Mouse (Mus musculus) forebrain, embryonic 14.5 days (tissue): ENCODE data around the gene 4930426L09Rik. TPM values are rescaled to one million over a fixed set of nuclear protein-coding genes. Genes with fewer than 3 reads are reported as not detected.

Source experiments
- ATAC-seq: fragments of 200-750 bp; cut with Nextera tagmentation; 2 replicates; pipeline ENCODE4 v1.8.0; 2017; ENCODE audit warnings: mild to moderate bottlenecking, moderate library complexity
- DNase-seq: peaks from one replicate; pipeline ENCODE4 v3.0.0-alpha.2; 2015; ENCODE audit warnings: low spot score
- H3K27ac ChIP-seq: fragments of 300-500 bp; sonication (generic); 2 replicates; pipeline ENCODE4 v1.5.1; 2014; ENCODE audit warnings: low read depth, mild to moderate bottlenecking, control low read depth, low read length, moderate library complexity
- H3K27me3 ChIP-seq: fragments of 300-500 bp; sonication (generic); replicated peaks from 2 replicates; pipeline ENCODE4 v1.6.1; 2014; ENCODE audit warnings: low read length, control low read depth, mixed read lengths; ENCODE audit not compliant: control insufficient read depth, insufficient read depth
- H3K36me3 ChIP-seq: fragments of 300-500 bp; sonication (generic); 2 replicates; pipeline ENCODE4 v1.6.1; 2014; ENCODE audit warnings: low read length, control low read depth; ENCODE audit not compliant: control insufficient read depth, insufficient read depth
- H3K4me1 ChIP-seq: fragments of 300-500 bp; sonication (generic); 2 replicates; pipeline ENCODE4 v1.6.1; 2014; ENCODE audit warnings: antibody characterized with exemption, low read length, control low read depth; ENCODE audit not compliant: control insufficient read depth, insufficient read depth
- H3K4me2 ChIP-seq: fragments of 300-500 bp; sonication (generic); 2 replicates; pipeline ENCODE4 v1.6.1; 2014; ENCODE audit warnings: mild to moderate bottlenecking, control low read depth, low read length
- H3K4me3 ChIP-seq: fragments of 300-500 bp; sonication (generic); 2 replicates; pipeline ENCODE4 v1.5.1; 2014; ENCODE audit warnings: low read depth, low read length, control low read depth
- H3K9ac ChIP-seq: fragments of 300-500 bp; sonication (generic); 2 replicates; pipeline ENCODE4 v1.6.1; 2014; ENCODE audit warnings: mild to moderate bottlenecking, low read length, control low read depth, moderate library complexity
- H3K9me3 ChIP-seq: fragments of 300-500 bp; sonication (generic); replicated peaks from 2 replicates; pipeline ENCODE4 v1.6.1; 2016; ENCODE audit warnings: low read length, control low read depth, mixed read lengths; ENCODE audit not compliant: control insufficient read depth
- WGBS: fragments of 180-500 bp; shearing (Covaris S2); extraction: QIAGEN DNeasy Blood & Tissue Kit; methylation state at CpG from one replicate; pipeline ENCODE4 v1.1.7; 2014; 5-methylcytosine and 5-hydroxymethylcytosine counted together
- polyA plus RNA-seq: library from polyadenylated mRNA; unstranded; fragments of >200 nt; fragmentation: Nextera tagmentation; extraction: Ambion mirVana; gene quantifications from 2 replicates; pipeline ENCODE4 v1.2.1, GENCODE M21; 2014

The 4930426L09Rik gene
- 0.30 and 0.58 TPM in 2 replicates for polyA plus RNA-seq

GRCm38 (mm10) chr2:18998054-18998478 lies at the start of gene 4930426L09Rik, which contains the start of gene Pip4k2a:
Gene 4930426L09Rik, plus strand, starts transcription at chr2:18998343.
Gene Pip4k2a, minus strand, starts transcription at chr2:18998126.
- peak; percentile 94 for DNase-seq
- Histone ChIP-seq H3K36me3 (no peaks in the 10 kb centered on the region), H3K9me3 (no peaks in the 10 kb centered on the region), H3K27ac (peak within 1 kb of the TSS; percentile 88), H3K4me1 (peaks cover 10% of the 10 kb centered on the region), H3K9ac (peak within 1 kb of the TSS; percentile 78), H3K4me2 (peak within 1 kb of the TSS; percentile 98), H3K4me3 (peak within 1 kb of the TSS; percentile 77), H3K27me3 (no peaks in the 10 kb centered on the region)
- peak; percentile 98 for ATAC-seq
- under 1% methylated on average over 63 of the region's 66 CpGs for WGBS

- DNase-seq (no peak), ATAC-seq (no peak)
- Histone ChIP-seq H3K27ac (no peak overlapping the region), H3K4me3 (no peak overlapping the region), H3K9me3 (no peaks in the 10 kb centered on the region), H3K4me1 (no peaks in the 10 kb centered on the region), H3K4me2 (no peak overlapping the region), H3K9ac (no peak overlapping the region), H3K27me3 (no peaks in the 10 kb centered on the region), H3K36me3 (no peaks in the 10 kb centered on the region)
- 82% methylated on average over 7 of the region's 7 CpGs for WGBS
Measured at GRCm38 (mm10) chr2:18948741-18949140, 49.4 kb upstream of the 4930426L09Rik start.

- H3K4me3 ChIP-seq = no peak overlapping the region
- no peaks in the 10 kb centered on the region for H3K9me3 ChIP-seq
- H3K4me2 ChIP-seq = no peak overlapping the region
- no peak overlapping the region for H3K27ac ChIP-seq
- H3K4me1 ChIP-seq = no peaks in the 10 kb centered on the region
- ATAC-seq (no peak), DNase-seq (no peak)
- 83% methylated on average over 2 of the region's 2 CpGs for WGBS
- H3K27me3 ChIP-seq = no peaks in the 10 kb centered on the region
- no peaks in the 10 kb centered on the region for H3K36me3 ChIP-seq
- no peak overlapping the region for H3K9ac ChIP-seq
Measured at GRCm38 (mm10) chr2:18950758-18951157, 47.4 kb upstream of the 4930426L09Rik start.

GRCm38 (mm10) chr2:18952102-18952673 lies 46.0 kb upstream of the 4930426L09Rik start:
- ATAC-seq (no peak), DNase-seq (no peak)
- 83% methylated on average over 7 of the region's 7 CpGs for WGBS
- no peak overlapping the region for H3K9ac ChIP-seq
- H3K4me3 ChIP-seq = no peak overlapping the region
- no peak overlapping the region for H3K4me2 ChIP-seq
- H3K36me3 ChIP-seq = no peaks in the 10 kb centered on the region
- H3K9me3 ChIP-seq = no peaks in the 10 kb centered on the region
- H3K4me1 ChIP-seq = no peaks in the 10 kb centered on the region
- no peak overlapping the region for H3K27ac ChIP-seq
- H3K27me3 ChIP-seq = no peaks in the 10 kb centered on the region

GRCm38 (mm10) chr2:18954422-18954821 lies 43.7 kb upstream of the 4930426L09Rik start:
- H3K27ac ChIP-seq = no peak overlapping the region
- DNase-seq (no peak), ATAC-seq (no peak)
- 82% methylated on average over 4 of the region's 4 CpGs for WGBS
- H3K36me3 ChIP-seq = no peaks in the 10 kb centered on the region
- H3K9me3 ChIP-seq = no peaks in the 10 kb centered on the region
- H3K4me3 ChIP-seq = no peak overlapping the region
- no peaks in the 10 kb centered on the region for H3K4me1 ChIP-seq
- no peaks in the 10 kb centered on the region for H3K27me3 ChIP-seq
- no peak overlapping the region for H3K4me2 ChIP-seq
- no peak overlapping the region for H3K9ac ChIP-seq

GRCm38 (mm10) chr2:18955022-18955421 lies 43.1 kb upstream of the 4930426L09Rik start:
- H3K27me3 ChIP-seq = no peaks in the 10 kb centered on the region
- H3K27ac ChIP-seq = no peak overlapping the region
- H3K4me3 ChIP-seq = no peak overlapping the region
- no peak for ATAC-seq
- no peaks in the 10 kb centered on the region for H3K36me3 ChIP-seq
- H3K4me2 ChIP-seq = no peak overlapping the region
- H3K9me3 ChIP-seq = no peaks in the 10 kb centered on the region
- H3K9ac ChIP-seq = no peak overlapping the region
- no peak for DNase-seq
- 36% methylated on average over 4 of the region's 4 CpGs for WGBS
- H3K4me1 ChIP-seq = no peaks in the 10 kb centered on the region

GRCm38 (mm10) chr2:18955671-18956070 lies 42.5 kb upstream of the 4930426L09Rik start:
- H3K27me3 ChIP-seq = no peaks in the 10 kb centered on the region
- H3K27ac ChIP-seq = no peak overlapping the region
- ATAC-seq = no peak
- H3K4me1 ChIP-seq = no peaks in the 10 kb centered on the region
- no peak overlapping the region for H3K4me2 ChIP-seq
- DNase-seq = no peak
- no peak overlapping the region for H3K9ac ChIP-seq
- no peaks in the 10 kb centered on the region for H3K36me3 ChIP-seq
- WGBS = 94% methylated on average over 13 of the region's 13 CpGs
- H3K4me3 ChIP-seq = no peak overlapping the region
- no peaks in the 10 kb centered on the region for H3K9me3 ChIP-seq

GRCm38 (mm10) chr2:18956424-18956823 lies 41.7 kb upstream of the 4930426L09Rik start:
- Histone ChIP-seq H3K4me3 (no peak overlapping the region), H3K4me2 (no peak overlapping the region), H3K27me3 (no peaks in the 10 kb centered on the region), H3K9ac (no peak overlapping the region), H3K4me1 (no peaks in the 10 kb centered on the region), H3K27ac (no peak overlapping the region), H3K36me3 (no peaks in the 10 kb centered on the region), H3K9me3 (no peaks in the 10 kb centered on the region)
- 75% methylated on average over 3 of the region's 3 CpGs for WGBS
- DNase-seq (no peak), ATAC-seq (no peak)

GRCm38 (mm10) chr2:18956945-18957344 lies 41.2 kb upstream of the 4930426L09Rik start:
- 40% methylated on average over 7 of the region's 7 CpGs for WGBS
- H3K4me1 ChIP-seq = no peaks in the 10 kb centered on the region
- H3K27ac ChIP-seq = no peak overlapping the region
- no peaks in the 10 kb centered on the region for H3K36me3 ChIP-seq
- ATAC-seq (no peak), DNase-seq (no peak)
- no peaks in the 10 kb centered on the region for H3K9me3 ChIP-seq
- H3K4me3 ChIP-seq = no peak overlapping the region
- H3K27me3 ChIP-seq = no peaks in the 10 kb centered on the region
- no peak overlapping the region for H3K4me2 ChIP-seq
- H3K9ac ChIP-seq = no peak overlapping the region
